Mouse (Mus musculus) C2C12 (cell line): ENCODE results near the gene Cd48.

Source experiments
- CEBPB ChIP-seq: IDR thresholded peaks from one replicate; pipeline ENCODE4 v1.6.1; 2011; ENCODE audit warnings: low read depth, mild to moderate bottlenecking, control low read depth, moderate library complexity
- CTCF ChIP-seq: IDR thresholded peaks from one replicate; pipeline ENCODE4 v1.5.1; 2011; ENCODE audit not compliant: control insufficient read depth, insufficient read depth, insufficient read length
- FOSL1 ChIP-seq: IDR thresholded peaks from one replicate; pipeline ENCODE4 v1.8.0; 2011; ENCODE audit warnings: mild to moderate bottlenecking, low read length; ENCODE audit not compliant: poor library complexity, insufficient read depth, severe bottlenecking
- MAX ChIP-seq: IDR thresholded peaks from one replicate; pipeline ENCODE4 v1.6.1; 2011; ENCODE audit warnings: mild to moderate bottlenecking, control low read depth
- MYOD1 ChIP-seq: IDR thresholded peaks from one replicate; pipeline ENCODE4 v1.6.1; 2011; ENCODE audit warnings: low read depth; ENCODE audit not compliant: control insufficient read depth, insufficient read length
- MYOG ChIP-seq: IDR thresholded peaks from one replicate; pipeline ENCODE4 v1.6.1; 2011; ENCODE audit not compliant: control insufficient read depth, insufficient read length; ENCODE audit errors: extremely low read depth
- USF1 ChIP-seq: IDR thresholded peaks from one replicate; pipeline ENCODE4 v1.6.1; 2011; ENCODE audit warnings: low read depth, mild to moderate bottlenecking, control low read depth, moderate library complexity

- no peak for TF ChIP-seq MAX
- no peak for TF ChIP-seq MYOG
- no peak for TF ChIP-seq CTCF
- TF ChIP-seq FOSL1, result no peak
- TF ChIP-seq USF1, result no peak
- TF ChIP-seq CEBPB, result no peak
- no peak for TF ChIP-seq MYOD1
Measured at GRCm38 (mm10) chr1:171681531-171682299, at the start of gene Cd48.
